Mouse (Mus musculus) midbrain, embryonic 14.5 days (tissue): ENCODE data around the gene Gm49394. TPM values are rescaled to one million over a fixed set of nuclear protein-coding genes. Genes with fewer than 3 reads are reported as not detected.

Experiments used
- ATAC-seq: fragments of 200-750 bp; cut with Nextera tagmentation; 2 replicates; pipeline ENCODE4 v1.8.0; 2017; ENCODE audit warnings: moderate number of reproducible peaks, moderate library complexity; ENCODE audit not compliant: low FRiP score, low TSS enrichment
- DNase-seq: peaks from one replicate; pipeline ENCODE4 v3.0.0-alpha.2; 2015
- H3K27ac ChIP-seq: fragments of 300-500 bp; sonication (generic); replicated peaks from 2 replicates; pipeline ENCODE4 v1.5.1; 2014; ENCODE audit warnings: mild to moderate bottlenecking, low read depth, low read length, moderate library complexity
- H3K27me3 ChIP-seq: fragments of 300-500 bp; sonication (generic); 2 replicates; pipeline ENCODE4 v1.6.1; 2014; ENCODE audit warnings: low read length, control low read depth, mixed read lengths; ENCODE audit not compliant: control insufficient read depth, insufficient read depth
- H3K36me3 ChIP-seq: fragments of 300-500 bp; sonication (generic); 2 replicates; pipeline ENCODE4 v1.6.1; 2014; ENCODE audit warnings: low read length, control low read depth; ENCODE audit not compliant: control insufficient read depth, insufficient read depth
- H3K4me1 ChIP-seq: fragments of 300-500 bp; sonication (generic); 2 replicates; pipeline ENCODE4 v1.6.1; 2014; ENCODE audit warnings: mild to moderate bottlenecking, antibody characterized with exemption, low read length, control low read depth; ENCODE audit not compliant: control insufficient read depth, insufficient read depth
- H3K4me2 ChIP-seq: fragments of 300-500 bp; sonication (generic); 2 replicates; pipeline ENCODE4 v1.6.1; 2014; ENCODE audit warnings: mild to moderate bottlenecking, low read length, moderate library complexity
- H3K4me3 ChIP-seq: fragments of 300-500 bp; sonication (generic); replicated peaks from 2 replicates; pipeline ENCODE4 v1.5.1; 2014; ENCODE audit warnings: low read depth, low read length
- H3K9ac ChIP-seq: fragments of 300-500 bp; sonication (generic); replicated peaks from 2 replicates; pipeline ENCODE4 v1.6.1; 2014; ENCODE audit warnings: mild to moderate bottlenecking, low read length, moderate library complexity
- H3K9me3 ChIP-seq: fragments of 300-500 bp; sonication (generic); 2 replicates; pipeline ENCODE4 v1.6.1; 2016; ENCODE audit warnings: low read length, control low read depth, mixed read lengths; ENCODE audit not compliant: control insufficient read depth
- WGBS: fragments of 180-500 bp; shearing (Covaris S2); extraction: QIAGEN DNeasy Blood & Tissue Kit; methylation state at CpG from one replicate; pipeline ENCODE4 v1.1.7; 2014; 5-methylcytosine and 5-hydroxymethylcytosine counted together
- polyA plus RNA-seq: library from polyadenylated mRNA; unstranded; fragments of >200 nt; fragmentation: Nextera tagmentation; extraction: Ambion mirVana; gene quantifications from 2 replicates; pipeline ENCODE4 v1.2.1, GENCODE M21; 2014

Gm49394 gene
- polyA plus RNA-seq, 1 experiment from 2014 or later: not detected

- 95% methylated on average over 1 of the region's 1 CpGs for WGBS
- no peak for ATAC-seq
Observed at GRCm38 (mm10) chr7:142671067-142671466, 1.3 kb upstream of the Gm49394 start.

GRCm38 (mm10) chr7:142668328-142668727, 1.4 kb downstream of the Gm49394 start:
- ATAC-seq: no peak
- WGBS: 85% methylated on average over 1 of the region's 1 CpGs

More at GRCm38 (mm10) chr7:142671067-142671466, 1.3 kb upstream of the Gm49394 start:
- Histone ChIP-seq H3K9me3 (peaks cover 5% of the 10 kb centered on the region), H3K4me1 (no peaks in the 10 kb centered on the region), H3K4me2 (no peak overlapping the region), H3K9ac (no peak overlapping the region), H3K27ac (no peak overlapping the region), H3K36me3 (no peaks in the 10 kb centered on the region), H3K4me3 (no peak overlapping the region), H3K27me3 (peaks cover 10% of the 10 kb centered on the region)
- no peak for DNase-seq

GRCm38 (mm10) chr7:142667521-142667920, 2.2 kb downstream of the Gm49394 start:
- no peak for DNase-seq
- Histone ChIP-seq H3K4me2 (no peak overlapping the region), H3K27ac (no peak overlapping the region), H3K36me3 (no peaks in the 10 kb centered on the region), H3K4me3 (no peak overlapping the region), H3K27me3 (peaks cover 45% of the 10 kb centered on the region), H3K9me3 (peaks cover 5% of the 10 kb centered on the region), H3K9ac (no peak overlapping the region), H3K4me1 (no peaks in the 10 kb centered on the region)
- 94% methylated on average over 18 of the region's 18 CpGs for WGBS
- no peak for ATAC-seq

More at GRCm38 (mm10) chr7:142668328-142668727, 1.4 kb downstream of the Gm49394 start:
- H3K4me2 ChIP-seq: no peak overlapping the region
- H3K36me3 ChIP-seq: no peaks in the 10 kb centered on the region
- H3K4me1 ChIP-seq: no peaks in the 10 kb centered on the region
- H3K9ac ChIP-seq: no peak overlapping the region
- DNase-seq: no peak
- H3K4me3 ChIP-seq: no peak overlapping the region
- no peak overlapping the region for H3K27ac ChIP-seq
- peaks cover 5% of the 10 kb centered on the region for H3K9me3 ChIP-seq
- peaks cover 37% of the 10 kb centered on the region for H3K27me3 ChIP-seq

DNA sequence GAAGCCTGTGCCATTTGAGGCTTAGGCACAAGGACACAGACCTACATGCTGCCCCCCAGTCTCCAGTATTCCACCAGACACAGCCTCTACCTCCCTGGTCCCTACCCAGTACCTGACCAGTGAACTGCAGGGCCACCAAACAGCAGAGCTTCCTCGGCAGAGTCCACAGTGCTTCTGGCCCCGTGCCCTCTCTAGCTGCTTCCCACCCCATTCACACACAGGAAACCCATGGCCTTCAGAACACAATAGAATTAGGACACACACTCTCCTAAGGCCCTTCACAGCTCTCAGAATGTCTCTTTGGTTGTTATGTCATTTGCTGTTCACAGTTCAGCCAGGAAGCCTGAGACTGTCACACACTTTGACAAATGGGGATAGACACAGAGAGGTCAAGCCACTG, 3.1 kb downstream of the Gm49394 start, which contains the start of gene Igf2:
TSS of gene Igf2 (minus strand) at position 158 of the 400 bp plus-strand sequence.
- H3K4me2 ChIP-seq: no peak within 1 kb of the TSS
- no peak for ATAC-seq
- WGBS: 63% methylated on average over 2 of the region's 2 CpGs

GRCm38 (mm10) chr7:142666109-142666508, 3.6 kb downstream of the Gm49394 start:
- WGBS: 67% methylated on average over 4 of the region's 4 CpGs
- Histone ChIP-seq H3K27ac (no peak overlapping the region), H3K9me3 (peaks cover 5% of the 10 kb centered on the region), H3K4me2 (no peak overlapping the region), H3K4me3 (no peak overlapping the region), H3K4me1 (no peaks in the 10 kb centered on the region), H3K27me3 (peaks cover 58% of the 10 kb centered on the region), H3K9ac (no peak overlapping the region), H3K36me3 (no peaks in the 10 kb centered on the region)
- ATAC-seq: no peak
- DNase-seq: no peak

More for the DNA sequence above, 3.1 kb downstream of the Gm49394 start, which contains the start of gene Igf2:
- no peak for DNase-seq
- peaks cover 5% of the 10 kb centered on the region for H3K9me3 ChIP-seq
- H3K27ac ChIP-seq: no peak within 1 kb of the TSS
- H3K9ac ChIP-seq: no peak within 1 kb of the TSS
- H3K27me3 ChIP-seq: peaks cover 52% of the 10 kb centered on the region
- no peak within 1 kb of the TSS for H3K4me3 ChIP-seq
- H3K4me1 ChIP-seq: no peaks in the 10 kb centered on the region
- no peaks in the 10 kb centered on the region for H3K36me3 ChIP-seq

- Histone ChIP-seq H3K9ac (no peak overlapping the region), H3K36me3 (no peaks in the 10 kb centered on the region), H3K27ac (no peak overlapping the region), H3K4me1 (0 out of 2 replicates have a peak, but pooled peaks cover 3% of the 10 kb centered on the region), H3K9me3 (peaks cover 3% of the 10 kb centered on the region; the same call in 1 of the 2 replicates), H3K4me2 (no peak overlapping the region), H3K27me3 (peaks cover 65% of the 10 kb centered on the region), H3K4me3 (no peak overlapping the region)
- DNase-seq (no peak), ATAC-seq (no peak)
- 40% methylated on average over 5 of the region's 5 CpGs for WGBS
Observed at GRCm38 (mm10) chr7:142665364-142665763, 4.4 kb downstream of the Gm49394 start.

DNA sequence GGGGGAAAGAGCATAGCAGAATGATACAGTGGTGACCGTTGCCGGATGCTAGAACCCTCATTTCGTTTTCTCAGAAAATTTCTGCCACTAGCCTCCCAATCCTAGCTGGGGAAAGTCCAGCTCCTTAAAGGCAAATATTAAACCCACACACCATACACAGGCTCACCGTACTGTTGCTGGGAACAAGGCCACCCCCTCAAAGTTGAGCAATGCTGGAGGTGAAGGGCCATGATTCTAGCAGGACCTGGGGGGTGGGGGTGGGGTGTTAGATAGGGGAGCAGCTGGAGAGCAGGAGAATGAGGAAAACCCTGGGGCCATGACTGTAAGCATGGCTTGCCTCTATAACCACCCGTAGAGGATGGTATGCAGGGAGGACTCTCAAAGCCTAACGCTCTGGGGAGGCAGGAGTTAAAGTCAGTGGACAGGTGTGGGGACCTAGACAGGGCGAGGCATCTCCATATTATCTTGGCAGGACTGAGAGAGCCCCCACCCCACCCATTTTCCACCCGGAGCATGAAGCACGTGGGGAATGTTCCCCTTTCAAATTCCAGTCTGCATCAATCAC, 5.2 kb downstream of the Gm49394 start:
- Histone ChIP-seq H3K4me1 (0 out of 2 replicates have a peak, but pooled peaks cover 3% of the 10 kb centered on the region), H3K27me3 (peaks cover 73% of the 10 kb centered on the region), H3K27ac (no peak overlapping the region), H3K4me2 (no peak overlapping the region), H3K9me3 (0 out of 2 replicates have a peak, but pooled peaks cover 2% of the 10 kb centered on the region), H3K36me3 (no peaks in the 10 kb centered on the region), H3K4me3 (no peak overlapping the region), H3K9ac (no peak overlapping the region)
- 6% methylated on average over 9 of the region's 9 CpGs for WGBS
- ATAC-seq (no peak), DNase-seq (peak; percentile 18)

DNA sequence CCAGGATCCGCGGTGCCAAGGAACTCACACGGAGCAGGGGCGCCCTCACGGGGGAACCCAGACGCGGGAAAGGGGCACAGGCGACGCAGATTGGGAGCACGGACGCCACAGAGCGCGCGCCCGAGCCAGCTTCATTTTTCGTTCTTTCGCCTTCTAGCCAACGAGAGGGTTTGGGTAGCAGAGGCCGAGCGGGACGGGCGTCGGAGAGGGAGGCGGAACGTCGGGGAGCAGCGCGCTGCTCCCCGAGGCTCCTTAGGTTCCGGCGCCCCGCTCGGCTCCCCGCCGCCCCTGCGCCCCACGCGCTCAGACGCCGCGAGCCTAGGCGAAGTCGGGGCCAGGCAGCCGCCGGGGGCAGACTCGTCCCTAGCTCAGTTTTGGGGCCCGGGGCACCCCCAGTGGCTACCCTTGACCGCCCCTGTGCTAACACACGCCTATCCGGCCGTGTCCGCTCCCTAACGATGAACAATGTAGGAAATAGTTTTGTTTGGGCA, 5.8 kb downstream of the Gm49394 start:
- ATAC-seq: no peak
- Histone ChIP-seq H3K9ac (no peak overlapping the region), H3K27me3 (peaks cover 79% of the 10 kb centered on the region), H3K4me1 (peaks cover 3% of the 10 kb centered on the region; the same call in 1 of the 2 replicates), H3K36me3 (no peaks in the 10 kb centered on the region), H3K9me3 (no peaks in the 10 kb centered on the region), H3K4me2 (no peak overlapping the region), H3K4me3 (0 out of 2 replicates have a peak overlapping the region, but pooled peaks have one; percentile 10), H3K27ac (no peak overlapping the region)
- WGBS: under 1% methylated on average over 52 of the region's 53 CpGs
- DNase-seq: peak; percentile 43

DNA sequence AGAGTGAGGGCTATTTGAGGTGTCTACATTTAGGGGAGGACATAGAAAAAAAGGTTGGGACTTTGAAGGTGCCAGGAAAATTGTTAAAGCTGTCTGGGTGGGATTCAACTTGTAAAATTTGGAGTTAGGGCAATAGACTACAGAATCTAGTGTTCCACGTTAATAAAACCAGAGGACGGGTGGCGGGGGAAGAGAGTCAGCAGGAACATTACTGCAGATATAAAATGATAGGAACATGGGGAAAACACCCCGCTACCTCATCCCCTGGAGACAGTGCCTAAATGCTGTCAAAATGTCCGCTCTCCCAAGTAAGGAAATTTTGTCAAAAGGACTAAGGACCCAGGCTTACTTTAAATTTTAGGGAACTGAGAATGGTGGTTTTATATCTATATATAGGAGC, 6.6 kb downstream of the Gm49394 start:
- peak; percentile 26 for DNase-seq
- WGBS: 3% methylated on average over 5 of the region's 5 CpGs
- no peaks in the 10 kb centered on the region for H3K36me3 ChIP-seq

More for the DNA sequence above, 6.6 kb downstream of the Gm49394 start:
- H3K27me3 ChIP-seq: peaks cover 87% of the 10 kb centered on the region
- H3K4me3 ChIP-seq: no peak overlapping the region
- H3K27ac ChIP-seq: no peak overlapping the region
- H3K4me2 ChIP-seq: no peak overlapping the region
- H3K4me1 ChIP-seq: peaks cover 8% of the 10 kb centered on the region; the same call in 1 of the 2 replicates
- no peak overlapping the region for H3K9ac ChIP-seq
- H3K9me3 ChIP-seq: no peaks in the 10 kb centered on the region
- no peak for ATAC-seq
